Mouse (Mus musculus): ENCODE data around the gene Nfe2l1. TPM values are rescaled to one million over a fixed set of nuclear protein-coding genes. Genes with fewer than 3 reads are reported as not detected.
"Not testable (repeated sequence)": the region's sequence is repeated elsewhere in the genome, so short reads cannot be mapped to it uniquely, and the experiment has no call there.

The Nfe2l1 gene
- 492 and 601 TPM in 2 replicates for total RNA-seq (2021)
- long read RNA-seq, full-length matches to known transcripts: 141 of 325 reads
- long read RNA-seq, partial matches to known transcripts: 40 of 325 reads
- long read RNA-seq, other reads (novel, unspliced or antisense): 144 of 325 reads

GRCm38 (mm10) chr11:96829813-96830538, at the start of gene Nfe2l1:
Gene Nfe2l1 (minus strand): TSS chr11:96829968.
- DNase-seq: peak; percentile 96

GRCm38 (mm10) chr11:96879359-96879758, 49.6 kb upstream of the Nfe2l1 start:
- DNase-seq: no peak

- DNase-seq: no peak
Measured at GRCm38 (mm10) chr11:96878715-96879114, 48.9 kb upstream of the Nfe2l1 start.

- no peak for DNase-seq
Measured at GRCm38 (mm10) chr11:96877071-96877470, 47.3 kb upstream of the Nfe2l1 start.

- DNase-seq: no peak
Measured at GRCm38 (mm10) chr11:96876300-96877040, 46.7 kb upstream of the Nfe2l1 start.

GRCm38 (mm10) chr11:96875745-96876144, 46.0 kb upstream of the Nfe2l1 start:
- peak; percentile 80 for DNase-seq

- no peak for DNase-seq
Measured at GRCm38 (mm10) chr11:96875270-96875669, 45.5 kb upstream of the Nfe2l1 start.

GRCm38 (mm10) chr11:96873601-96874140, 43.9 kb upstream of the Nfe2l1 start:
- no peak for DNase-seq

- no peak for DNase-seq
Measured at GRCm38 (mm10) chr11:96872441-96873379, 42.9 kb upstream of the Nfe2l1 start.

- DNase-seq: peak; percentile 64
Measured at GRCm38 (mm10) chr11:96867149-96867548, 37.4 kb upstream of the Nfe2l1 start.

GRCm38 (mm10) chr11:96863206-96863995, 33.6 kb upstream of the Nfe2l1 start:
- DNase-seq: peak; percentile 29

GRCm38 (mm10) chr11:96862534-96862933, 32.8 kb upstream of the Nfe2l1 start:
- DNase-seq: no peak

GRCm38 (mm10) chr11:96861878-96862289, 32.1 kb upstream of the Nfe2l1 start:
- DNase-seq: peak; percentile 97

- peak; percentile 40 for DNase-seq
Measured at GRCm38 (mm10) chr11:96861446-96861845, 31.7 kb upstream of the Nfe2l1 start.

GRCm38 (mm10) chr11:96860564-96860963, 30.8 kb upstream of the Nfe2l1 start:
- peak; percentile 86 for DNase-seq

GRCm38 (mm10) chr11:96859635-96860034, 29.9 kb upstream of the Nfe2l1 start:
- DNase-seq: no peak

GRCm38 (mm10) chr11:96857446-96857845, 27.7 kb upstream of the Nfe2l1 start:
- no peak for DNase-seq

- peak; percentile 80 for DNase-seq
Measured at GRCm38 (mm10) chr11:96849681-96850467, 20.1 kb upstream of the Nfe2l1 start, which contains the start of gene Copz2. Gene Copz2 (plus strand): TSS chr11:96849870.

GRCm38 (mm10) chr11:96849145-96849544, 19.4 kb upstream of the Nfe2l1 start:
- DNase-seq: not testable (repeated sequence)

- no peak for DNase-seq
Measured at GRCm38 (mm10) chr11:96848694-96849093, 18.9 kb upstream of the Nfe2l1 start.

All from adrenal gland, postnatal 25 days (tissue).